Mouse (Mus musculus): ENCODE results near the gene F2rl2. TPM values are rescaled to one million over a fixed set of nuclear protein-coding genes. Genes with fewer than 3 reads are reported as not detected.

The F2rl2 gene
- polyA plus RNA-seq, 1 experiment from 2014 or later = 1.7 TPM

DNA sequence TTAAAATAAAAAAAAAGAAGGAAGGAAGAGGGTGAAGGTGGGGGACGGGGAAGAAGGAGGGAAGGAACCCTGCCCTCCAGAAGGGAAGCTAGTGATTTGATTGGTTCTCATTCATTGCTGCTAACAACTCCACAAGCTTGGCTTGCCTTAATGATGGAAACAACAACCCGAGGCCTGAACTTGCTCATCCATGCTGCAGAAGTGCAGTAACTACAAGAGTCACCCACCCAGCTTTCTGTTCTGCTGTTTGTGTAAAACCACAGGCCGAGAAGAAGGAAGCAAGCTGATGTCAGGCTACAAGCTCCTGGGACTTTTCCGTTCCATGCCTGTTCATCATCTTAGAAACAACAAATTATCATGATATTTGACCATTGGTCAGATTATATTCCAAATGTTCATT lies 18.7 kb downstream of the F2rl2 start:
- Histone ChIP-seq H3K4me3 (ENCODE audit: low read depth, low read length) (no peak overlapping the region), H3K36me3 (ENCODE audit: control insufficient read depth, insufficient read depth, low read length) (no peaks in the 10 kb centered on the region), H3K9me3 (ENCODE audit: control insufficient read depth, low read length) (no peaks in the 10 kb centered on the region), H3K27ac (ENCODE audit: low read depth, low read length) (no peak overlapping the region), H3K9ac (replicated peaks; ENCODE audit: low read depth, low read length) (no peak overlapping the region), H3K4me1 (ENCODE audit: control insufficient read depth, insufficient read depth, low read length) (no peaks in the 10 kb centered on the region), H3K27me3 (ENCODE audit: control insufficient read depth, insufficient read depth, low read length) (no peaks in the 10 kb centered on the region), H3K4me2 (ENCODE audit: low read depth, low read length) (no peak overlapping the region)
- 79% methylated on average over 4 of the region's 4 CpGs for WGBS
- no peak for ATAC-seq (ENCODE audit: low read depth)

DNA sequence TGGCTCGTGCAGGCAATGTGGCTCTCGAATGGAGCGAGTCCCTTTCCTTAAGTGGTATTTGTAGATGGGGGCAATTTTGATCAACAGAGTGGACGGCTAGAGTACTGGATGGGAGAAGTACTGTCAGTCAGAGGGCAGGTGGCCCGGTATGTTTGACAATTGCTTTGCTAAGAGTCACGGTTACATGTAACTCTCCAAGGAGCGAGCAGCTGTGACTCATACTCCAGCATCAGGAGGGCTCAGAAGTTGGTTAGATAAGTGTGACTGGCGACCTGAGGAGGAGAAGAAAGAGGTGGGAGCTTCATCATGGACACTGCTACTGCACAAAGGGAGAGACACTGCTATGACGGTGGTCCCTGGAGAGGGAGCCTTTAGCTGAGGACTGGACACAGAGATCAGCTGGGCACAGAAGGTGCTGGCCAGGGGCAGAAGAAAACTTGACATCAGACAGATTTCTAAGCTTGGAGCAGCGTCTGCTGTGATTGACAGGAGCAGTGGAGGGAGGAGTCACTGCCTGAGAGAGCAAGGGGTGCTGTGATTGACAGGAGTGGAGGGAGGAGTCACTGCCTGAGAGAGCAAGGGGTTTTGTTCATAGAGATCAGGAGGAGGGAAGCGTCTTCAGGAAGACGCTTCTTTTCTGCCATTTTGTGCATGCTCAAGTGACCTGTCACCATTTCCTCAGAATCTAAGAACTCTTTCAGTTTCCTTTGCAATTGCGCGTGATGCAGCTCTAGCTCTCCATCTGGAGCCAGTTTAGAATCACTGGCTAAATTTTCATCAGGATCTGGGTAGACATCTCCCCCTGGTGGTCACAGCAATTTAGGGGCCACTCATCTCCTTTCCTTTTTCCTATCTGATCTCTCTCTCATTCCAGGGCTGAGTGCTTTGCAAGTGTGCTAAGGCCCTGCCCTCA lies 22.9 kb downstream of the F2rl2 start:
- no peak overlapping the region for H3K4me3 ChIP-seq (ENCODE audit: low read depth, low read length)
- peak overlapping the region; percentile 17; the same call in 1 of the 2 replicates for H3K4me2 ChIP-seq (ENCODE audit: low read depth, low read length)
- H3K27me3 ChIP-seq (ENCODE audit: control insufficient read depth, insufficient read depth, low read length) = no peaks in the 10 kb centered on the region
- WGBS = 59% methylated on average over 14 of the region's 14 CpGs
- H3K4me1 ChIP-seq (ENCODE audit: control insufficient read depth, insufficient read depth, low read length) = no peaks in the 10 kb centered on the region
- H3K9ac ChIP-seq (replicated peaks; ENCODE audit: low read depth, low read length) = no peak overlapping the region
- peak; percentile 84 for ATAC-seq (ENCODE audit: low read depth)
- no peaks in the 10 kb centered on the region for H3K9me3 ChIP-seq (ENCODE audit: control insufficient read depth, low read length)
- H3K27ac ChIP-seq (ENCODE audit: low read depth, low read length) = no peak overlapping the region
- H3K36me3 ChIP-seq (ENCODE audit: control insufficient read depth, insufficient read depth, low read length) = no peaks in the 10 kb centered on the region

GRCm38 (mm10) chr13:95730491-95730890 lies 33.8 kb downstream of the F2rl2 start:
- Histone ChIP-seq H3K9me3 (ENCODE audit: control insufficient read depth, low read length) (no peaks in the 10 kb centered on the region), H3K4me2 (ENCODE audit: low read depth, low read length) (no peak overlapping the region), H3K36me3 (ENCODE audit: control insufficient read depth, insufficient read depth, low read length) (no peaks in the 10 kb centered on the region), H3K9ac (replicated peaks; ENCODE audit: low read depth, low read length) (no peak overlapping the region), H3K4me3 (ENCODE audit: low read depth, low read length) (no peak overlapping the region), H3K4me1 (ENCODE audit: control insufficient read depth, insufficient read depth, low read length) (no peaks in the 10 kb centered on the region), H3K27me3 (ENCODE audit: control insufficient read depth, insufficient read depth, low read length) (no peaks in the 10 kb centered on the region), H3K27ac (ENCODE audit: low read depth, low read length) (no peak overlapping the region)
- 89% methylated on average over 4 of the region's 4 CpGs for WGBS
- no peak for ATAC-seq (ENCODE audit: low read depth)

GRCm38 (mm10) chr13:95739651-95740050 lies 43.0 kb downstream of the F2rl2 start:
- Histone ChIP-seq H3K9me3 (ENCODE audit: control insufficient read depth, low read length) (no peaks in the 10 kb centered on the region), H3K4me2 (ENCODE audit: low read depth, low read length) (no peak overlapping the region), H3K27ac (ENCODE audit: low read depth, low read length) (no peak overlapping the region), H3K9ac (replicated peaks; ENCODE audit: low read depth, low read length) (no peak overlapping the region), H3K4me3 (ENCODE audit: low read depth, low read length) (no peak overlapping the region), H3K36me3 (ENCODE audit: control insufficient read depth, insufficient read depth, low read length) (no peaks in the 10 kb centered on the region), H3K27me3 (ENCODE audit: control insufficient read depth, insufficient read depth, low read length) (no peaks in the 10 kb centered on the region), H3K4me1 (ENCODE audit: control insufficient read depth, insufficient read depth, low read length) (no peaks in the 10 kb centered on the region)
- whole genome bisulfite sequencing = 80% methylated on average over 5 of the region's 5 CpGs
- no peak for ATAC-seq (ENCODE audit: low read depth)

- Histone ChIP-seq H3K9me3 (ENCODE audit: control insufficient read depth, low read length) (no peaks in the 10 kb centered on the region), H3K36me3 (ENCODE audit: control insufficient read depth, insufficient read depth, low read length) (no peaks in the 10 kb centered on the region), H3K27me3 (ENCODE audit: control insufficient read depth, insufficient read depth, low read length) (no peaks in the 10 kb centered on the region), H3K4me2 (ENCODE audit: low read depth, low read length) (no peak overlapping the region), H3K4me3 (ENCODE audit: low read depth, low read length) (no peak overlapping the region), H3K9ac (replicated peaks; ENCODE audit: low read depth, low read length) (no peak overlapping the region), H3K4me1 (ENCODE audit: control insufficient read depth, insufficient read depth, low read length) (no peaks in the 10 kb centered on the region), H3K27ac (ENCODE audit: low read depth, low read length) (no peak overlapping the region)
- WGBS = 95% methylated on average over 11 of the region's 11 CpGs
- no peak for ATAC-seq (ENCODE audit: low read depth)
Measured at GRCm38 (mm10) chr13:95741813-95742689, 45.4 kb downstream of the F2rl2 start.

DNA sequence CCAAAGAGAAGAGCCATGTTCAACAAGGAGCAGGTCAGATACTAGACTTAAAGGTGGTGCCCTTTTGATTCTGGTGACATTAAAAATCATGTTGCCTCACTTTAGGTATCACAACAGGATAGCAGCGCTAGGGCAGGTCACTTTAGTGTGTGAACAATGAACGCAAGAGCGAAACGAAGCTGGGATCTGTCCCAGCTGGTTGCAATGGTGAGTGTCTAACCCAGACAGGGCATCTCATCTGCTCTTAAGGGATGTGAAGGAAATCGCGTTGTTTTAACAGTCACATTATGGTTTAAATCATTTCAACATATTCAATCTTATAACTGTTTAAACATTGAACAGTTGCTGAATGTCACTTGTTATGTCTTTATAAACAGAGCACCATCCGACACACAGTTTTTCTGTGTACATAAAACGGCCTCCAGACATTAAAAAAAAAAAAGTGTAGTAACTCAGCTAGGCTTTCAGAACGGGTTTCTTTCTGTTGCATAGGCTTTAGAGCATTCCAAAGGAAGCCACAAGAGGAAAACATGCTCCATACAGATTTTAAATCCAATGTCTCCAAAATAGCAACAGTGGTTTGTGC lies 46.3 kb downstream of the F2rl2 start:
- Histone ChIP-seq H3K9ac (replicated peaks; ENCODE audit: low read depth, low read length) (no peak overlapping the region), H3K4me3 (ENCODE audit: low read depth, low read length) (no peak overlapping the region), H3K9me3 (ENCODE audit: control insufficient read depth, low read length) (no peaks in the 10 kb centered on the region), H3K4me1 (ENCODE audit: control insufficient read depth, insufficient read depth, low read length) (no peaks in the 10 kb centered on the region), H3K27ac (ENCODE audit: low read depth, low read length) (no peak overlapping the region), H3K27me3 (ENCODE audit: control insufficient read depth, insufficient read depth, low read length) (no peaks in the 10 kb centered on the region), H3K36me3 (ENCODE audit: control insufficient read depth, insufficient read depth, low read length) (no peaks in the 10 kb centered on the region), H3K4me2 (ENCODE audit: low read depth, low read length) (no peak overlapping the region)
- 88% methylated on average over 9 of the region's 9 CpGs for WGBS
- ATAC-seq (ENCODE audit: low read depth) = no peak

- no peak overlapping the region for H3K9ac ChIP-seq (replicated peaks; ENCODE audit: low read depth, low read length)
- no peak overlapping the region for H3K4me2 ChIP-seq (ENCODE audit: low read depth, low read length)
- H3K4me3 ChIP-seq (ENCODE audit: low read depth, low read length) = no peak overlapping the region
- no peaks in the 10 kb centered on the region for H3K36me3 ChIP-seq (ENCODE audit: control insufficient read depth, insufficient read depth, low read length)
- no peak for ATAC-seq (ENCODE audit: low read depth)
- no peaks in the 10 kb centered on the region for H3K27me3 ChIP-seq (ENCODE audit: control insufficient read depth, insufficient read depth, low read length)
- H3K27ac ChIP-seq (ENCODE audit: low read depth, low read length) = no peak overlapping the region
- 88% methylated on average over 4 of the region's 4 CpGs for WGBS
- H3K9me3 ChIP-seq (ENCODE audit: control insufficient read depth, low read length) = no peaks in the 10 kb centered on the region
- H3K4me1 ChIP-seq (ENCODE audit: control insufficient read depth, insufficient read depth, low read length) = no peaks in the 10 kb centered on the region
Measured at GRCm38 (mm10) chr13:95745451-95745850, 48.8 kb downstream of the F2rl2 start.

- no peaks in the 10 kb centered on the region for H3K9me3 ChIP-seq (ENCODE audit: control insufficient read depth, low read length)
- no peak; the same call in 1 of the 2 replicates for ATAC-seq (ENCODE audit: low read depth)
- no peak overlapping the region for H3K4me3 ChIP-seq (ENCODE audit: low read depth, low read length)
- H3K9ac ChIP-seq (replicated peaks; ENCODE audit: low read depth, low read length) = no peak overlapping the region
- WGBS = 7% methylated on average over 6 of the region's 6 CpGs
- no peaks in the 10 kb centered on the region for H3K36me3 ChIP-seq (ENCODE audit: control insufficient read depth, insufficient read depth, low read length)
- H3K27ac ChIP-seq (ENCODE audit: low read depth, low read length) = no peak overlapping the region
- H3K4me2 ChIP-seq (ENCODE audit: low read depth, low read length) = no peak overlapping the region
- no peaks in the 10 kb centered on the region for H3K4me1 ChIP-seq (ENCODE audit: control insufficient read depth, insufficient read depth, low read length)
- no peaks in the 10 kb centered on the region for H3K27me3 ChIP-seq (ENCODE audit: control insufficient read depth, insufficient read depth, low read length)
Measured at GRCm38 (mm10) chr13:95746509-95746908, 49.9 kb downstream of the F2rl2 start.
